Mouse (Mus musculus): ENCODE results near the gene Scrn2. TPM values are rescaled to one million over a fixed set of nuclear protein-coding genes. Genes with fewer than 3 reads are reported as not detected.
A peak's percentile ranks its signal among the peaks of the same experiment; 100 is the strongest.

The Scrn2 gene
- polyA plus RNA-seq, 1 experiment = 21.1 TPM

DNA sequence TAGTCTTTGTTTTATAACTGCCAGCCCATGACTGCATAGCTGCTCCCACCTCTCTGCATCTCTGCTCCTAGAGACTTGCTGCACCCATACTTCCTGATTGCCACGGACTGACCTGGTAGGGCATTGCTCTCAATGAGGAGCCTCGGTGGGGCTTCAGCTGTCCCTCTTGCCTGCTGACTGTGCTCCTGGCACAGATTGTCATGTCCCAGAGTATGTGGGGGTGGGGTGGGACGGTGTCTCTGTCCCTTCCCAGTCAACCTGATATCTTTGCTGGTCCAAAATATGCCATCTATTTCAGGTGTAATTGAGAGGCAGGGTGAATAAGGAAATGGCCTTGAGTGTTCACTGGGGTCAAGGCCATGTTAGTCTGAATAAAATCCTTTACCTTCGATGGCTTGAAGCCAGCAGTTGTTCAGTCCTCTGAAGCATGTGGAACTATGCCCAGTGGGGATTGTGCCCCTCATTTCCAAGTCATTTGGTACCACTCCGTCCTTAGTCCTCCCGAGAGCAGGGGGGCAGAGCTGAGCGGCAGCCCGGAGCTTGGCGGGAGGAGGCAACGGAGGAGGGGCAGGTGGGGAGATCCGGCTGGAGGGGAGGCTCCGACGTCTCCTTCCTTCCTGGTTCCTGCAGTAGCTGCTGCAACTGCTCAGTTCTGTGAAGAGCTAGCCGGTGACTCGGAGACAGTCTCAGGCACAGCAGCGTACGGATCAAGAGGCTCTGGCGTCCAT, 20.6 kb downstream of the Scrn2 start, which contains the start of gene Osbpl7:
Osbpl7 (plus strand) TSS at position 413 of the 728 bp plus-strand sequence.
- TF ChIP-seq CTCF (IDR thresholded peaks at IDR 0.05; ENCODE audit: control insufficient read depth, insufficient read depth, insufficient read length) (no peak), FOSL1 (IDR thresholded peaks at IDR 0.05; ENCODE audit: insufficient read depth, low read length, poor library complexity, severe bottlenecking) (no peak)
- Histone ChIP-seq H3K79me2 (ENCODE audit: control insufficient read depth, insufficient read depth) (no peaks in the 10 kb centered on the region), H3ac (ENCODE audit: control insufficient read depth, insufficient read length, low read depth) (peak within 1 kb of the TSS; percentile 83), H3K4me3 (ENCODE audit: insufficient read depth, poor library complexity, severe bottlenecking) (peak within 1 kb of the TSS; percentile 32), H3K36me3 (ENCODE audit: control insufficient read depth, insufficient read depth) (peaks cover 22% of the 10 kb centered on the region), H3K79me3 (ENCODE audit: low read depth) (peaks cover 3% of the 10 kb centered on the region), H3K27me3 (ENCODE audit: control insufficient read depth, insufficient read depth, insufficient read length) (no peaks in the 10 kb centered on the region)

GRCm38 (mm10) chr11:97050944-97051586, 21.3 kb downstream of the Scrn2 start:
- Histone ChIP-seq H3K27me3 (ENCODE audit: control insufficient read depth, insufficient read depth, insufficient read length) (no peaks in the 10 kb centered on the region), H3K36me3 (ENCODE audit: control insufficient read depth, insufficient read depth) (peaks cover 18% of the 10 kb centered on the region), H3ac (ENCODE audit: control insufficient read depth, insufficient read length, low read depth) (peak overlapping the region; percentile 83), H3K79me2 (ENCODE audit: control insufficient read depth, insufficient read depth) (no peaks in the 10 kb centered on the region), H3K79me3 (ENCODE audit: low read depth) (peaks cover under 1% of the 10 kb centered on the region), H3K4me3 (ENCODE audit: insufficient read depth, poor library complexity, severe bottlenecking) (peak overlapping the region; percentile 32)
- TF ChIP-seq FOSL1 (IDR thresholded peaks at IDR 0.05; ENCODE audit: insufficient read depth, low read length, poor library complexity, severe bottlenecking) = no peak
- TF ChIP-seq USF1 (IDR thresholded peaks at IDR 0.05; ENCODE audit: low read depth) = no peak
- no peak for TF ChIP-seq MYOD1 (IDR thresholded peaks at IDR 0.05; ENCODE audit: control insufficient read depth, insufficient read length, low read depth)
- no peak for TF ChIP-seq CEBPB (IDR thresholded peaks at IDR 0.05; ENCODE audit: low read depth)
- TF ChIP-seq MYOG (IDR thresholded peaks at IDR 0.05; ENCODE audit: control insufficient read depth, extremely low read depth, insufficient read length) = no peak

DNA sequence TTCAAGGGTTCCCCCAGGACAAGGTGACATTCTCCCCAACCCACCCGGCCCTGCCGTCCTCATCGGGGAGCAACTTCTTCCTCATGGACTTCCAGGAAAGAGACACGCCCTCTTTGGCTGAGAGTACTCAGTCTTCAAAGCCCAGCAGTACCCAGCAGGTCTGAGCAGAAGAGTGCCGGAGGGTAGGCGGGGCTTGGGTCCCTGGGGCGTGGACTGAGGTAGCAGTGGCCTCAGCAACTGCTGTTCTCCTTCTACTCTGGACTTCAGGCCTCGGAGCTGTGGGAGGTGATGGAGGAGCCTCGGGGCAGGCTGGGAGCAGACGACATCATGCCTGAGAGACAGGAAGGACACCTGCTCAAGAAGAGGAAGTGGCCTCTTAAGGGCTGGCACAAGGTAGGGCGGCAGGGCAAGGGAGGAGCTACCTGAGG, 22.5 kb downstream of the Scrn2 start:
- Histone ChIP-seq H3K4me3 (ENCODE audit: insufficient read depth, poor library complexity, severe bottlenecking) (no peak overlapping the region), H3K79me3 (ENCODE audit: low read depth) (no peaks in the 10 kb centered on the region), H3K79me2 (ENCODE audit: control insufficient read depth, insufficient read depth) (no peaks in the 10 kb centered on the region), H3K36me3 (ENCODE audit: control insufficient read depth, insufficient read depth) (peaks cover 13% of the 10 kb centered on the region), H3ac (ENCODE audit: control insufficient read depth, insufficient read length, low read depth) (no peak overlapping the region), H3K27me3 (ENCODE audit: control insufficient read depth, insufficient read depth, insufficient read length) (no peaks in the 10 kb centered on the region)
- TF ChIP-seq MAX (IDR thresholded peaks at IDR 0.05) (no peak), CTCF (IDR thresholded peaks at IDR 0.05; ENCODE audit: control insufficient read depth, insufficient read depth, insufficient read length) (no peak), MYOG (IDR thresholded peaks at IDR 0.05; ENCODE audit: control insufficient read depth, extremely low read depth, insufficient read length) (no peak), USF1 (IDR thresholded peaks at IDR 0.05; ENCODE audit: low read depth) (no peak), MYOD1 (IDR thresholded peaks at IDR 0.05; ENCODE audit: control insufficient read depth, insufficient read length, low read depth) (no peak), FOSL1 (IDR thresholded peaks at IDR 0.05; ENCODE audit: insufficient read depth, low read length, poor library complexity, severe bottlenecking) (no peak), CEBPB (IDR thresholded peaks at IDR 0.05; ENCODE audit: low read depth) (no peak)

DNA sequence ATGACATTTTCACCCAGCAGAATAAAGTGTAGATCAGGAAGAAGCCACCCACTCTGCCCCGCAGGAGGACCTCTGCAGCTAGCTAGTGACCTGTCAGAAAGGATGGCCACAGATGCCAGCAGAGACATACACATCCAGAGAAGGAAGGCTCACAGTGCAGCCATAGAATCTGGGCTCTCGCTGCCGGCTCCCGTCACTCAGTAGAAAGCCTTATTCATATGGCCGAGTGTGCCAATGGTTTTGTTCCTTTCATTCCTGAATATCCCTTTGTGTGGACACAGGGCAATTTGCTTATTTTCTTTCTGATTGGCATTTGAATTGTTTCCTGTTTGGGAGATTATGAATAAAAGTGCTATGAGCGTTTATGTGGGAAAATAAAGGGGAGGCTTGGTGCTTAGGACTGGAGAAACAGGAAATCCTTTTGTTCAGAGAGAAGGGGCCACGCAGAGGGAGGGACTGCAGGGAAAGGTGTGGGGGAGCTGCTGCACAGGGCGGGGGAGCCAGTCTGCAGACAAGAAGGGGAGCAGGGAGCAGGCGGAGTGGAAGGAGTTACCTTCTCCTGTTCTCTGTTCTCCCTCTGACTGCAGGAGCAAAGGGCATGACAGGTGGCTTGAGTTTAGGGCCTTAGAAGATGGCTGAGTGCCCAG, 33.7 kb downstream of the Scrn2 start:
- no peak for TF ChIP-seq MAX (IDR thresholded peaks at IDR 0.05)
- TF ChIP-seq FOSL1 (IDR thresholded peaks at IDR 0.05; ENCODE audit: insufficient read depth, low read length, poor library complexity, severe bottlenecking) = no peak
- no peak for TF ChIP-seq USF1 (IDR thresholded peaks at IDR 0.05; ENCODE audit: low read depth)
- no peak for TF ChIP-seq CEBPB (IDR thresholded peaks at IDR 0.05; ENCODE audit: low read depth)
- no peak for TF ChIP-seq CTCF (IDR thresholded peaks at IDR 0.05; ENCODE audit: control insufficient read depth, insufficient read depth, insufficient read length)
- TF ChIP-seq MYOG (IDR thresholded peaks at IDR 0.05; ENCODE audit: control insufficient read depth, extremely low read depth, insufficient read length) = no peak
- TF ChIP-seq MYOD1 (IDR thresholded peaks at IDR 0.05; ENCODE audit: control insufficient read depth, insufficient read length, low read depth) = no peak
- no peak overlapping the region for H3K4me3 ChIP-seq (ENCODE audit: insufficient read depth, poor library complexity, severe bottlenecking)
- H3K27me3 ChIP-seq (ENCODE audit: control insufficient read depth, insufficient read depth, insufficient read length) = no peaks in the 10 kb centered on the region
- no peaks in the 10 kb centered on the region for H3K36me3 ChIP-seq (ENCODE audit: control insufficient read depth, insufficient read depth)
- H3ac ChIP-seq (ENCODE audit: control insufficient read depth, insufficient read length, low read depth) = no peak overlapping the region
- no peaks in the 10 kb centered on the region for H3K79me3 ChIP-seq (ENCODE audit: low read depth)
- no peaks in the 10 kb centered on the region for H3K79me2 ChIP-seq (ENCODE audit: control insufficient read depth, insufficient read depth)

DNA sequence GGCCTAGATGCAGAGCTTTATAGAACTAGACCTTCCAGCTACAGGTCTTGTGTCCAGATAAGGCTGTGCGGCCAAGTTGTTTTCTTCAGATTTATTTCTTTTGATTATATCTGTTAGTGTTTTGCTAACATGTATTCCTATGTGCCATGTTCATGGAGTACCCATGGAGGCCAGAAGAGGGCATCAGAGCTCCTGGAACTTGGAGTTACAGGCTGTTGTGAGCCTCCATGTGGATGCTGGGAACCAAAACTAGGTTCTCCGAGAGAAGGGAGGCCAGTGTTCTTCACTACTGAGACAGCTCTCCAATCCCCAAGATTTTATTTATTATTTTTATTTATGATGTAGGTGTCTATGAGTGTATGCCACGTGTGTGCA, 34.2 kb downstream of the Scrn2 start:
- H3K79me3 ChIP-seq (ENCODE audit: low read depth) = no peaks in the 10 kb centered on the region
- H3K79me2 ChIP-seq (ENCODE audit: control insufficient read depth, insufficient read depth) = no peaks in the 10 kb centered on the region
- no peak for TF ChIP-seq FOSL1 (IDR thresholded peaks at IDR 0.05; ENCODE audit: insufficient read depth, low read length, poor library complexity, severe bottlenecking)
- TF ChIP-seq MYOG (IDR thresholded peaks at IDR 0.05; ENCODE audit: control insufficient read depth, extremely low read depth, insufficient read length) = no peak
- TF ChIP-seq CEBPB (IDR thresholded peaks at IDR 0.05; ENCODE audit: low read depth) = no peak
- no peak for TF ChIP-seq CTCF (IDR thresholded peaks at IDR 0.05; ENCODE audit: control insufficient read depth, insufficient read depth, insufficient read length)
- TF ChIP-seq MYOD1 (IDR thresholded peaks at IDR 0.05; ENCODE audit: control insufficient read depth, insufficient read length, low read depth) = no peak
- TF ChIP-seq USF1 (IDR thresholded peaks at IDR 0.05; ENCODE audit: low read depth) = no peak
- TF ChIP-seq MAX (IDR thresholded peaks at IDR 0.05) = no peak
- H3ac ChIP-seq (ENCODE audit: control insufficient read depth, insufficient read length, low read depth) = no peak overlapping the region
- H3K4me3 ChIP-seq (ENCODE audit: insufficient read depth, poor library complexity, severe bottlenecking) = no peak overlapping the region
- no peaks in the 10 kb centered on the region for H3K36me3 ChIP-seq (ENCODE audit: control insufficient read depth, insufficient read depth)
- no peaks in the 10 kb centered on the region for H3K27me3 ChIP-seq (ENCODE audit: control insufficient read depth, insufficient read depth, insufficient read length)

Data from C2C12 (cell line).